Mouse (Mus musculus) ES-CJ7 (cell line): Measurements from ENCODE around the gene Hist1h2af.

Source experiments
- DNase-seq: peaks from one replicate; pipeline ENCODE4 v3.0.0; 2011; ENCODE audit warnings: low read depth, low spot score

The Hist1h2af gene

DNA sequence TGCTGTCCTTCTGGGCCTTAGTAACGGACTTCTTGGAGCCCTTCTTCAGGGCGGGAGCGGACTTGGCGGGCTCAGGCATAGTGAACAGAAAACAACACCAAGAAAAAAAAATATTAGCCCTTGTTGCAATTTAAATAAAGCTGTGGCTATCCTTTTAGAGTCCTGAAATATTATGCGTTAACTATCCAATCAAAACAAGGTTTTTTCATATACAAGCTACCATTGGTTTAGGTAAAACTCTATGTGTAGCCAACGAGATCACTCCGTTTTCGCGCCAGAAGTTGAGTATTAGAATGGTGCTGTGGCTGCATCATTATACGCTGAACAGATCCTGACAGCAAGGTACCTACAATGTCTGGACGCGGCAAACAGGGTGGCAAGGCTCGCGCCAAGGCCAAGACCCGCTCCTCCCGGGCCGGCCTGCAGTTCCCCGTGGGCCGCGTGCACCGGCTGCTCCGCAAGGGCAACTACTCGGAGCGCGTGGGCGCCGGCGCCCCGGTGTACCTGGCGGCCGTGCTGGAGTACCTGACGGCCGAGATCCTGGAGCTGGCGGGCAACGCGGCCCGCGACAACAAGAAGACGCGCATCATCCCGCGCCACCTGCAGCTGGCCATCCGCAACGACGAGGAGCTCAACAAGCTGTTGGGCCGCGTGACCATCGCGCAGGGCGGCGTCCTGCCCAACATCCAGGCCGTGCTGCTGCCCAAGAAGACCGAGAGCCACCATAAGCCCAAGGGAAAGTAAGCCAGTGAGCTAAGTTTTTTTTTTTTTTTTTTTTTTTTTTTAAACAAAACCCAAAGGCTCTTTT, at the start of gene Hist1h2af:
Gene Hist1h2af (plus strand): TSS at position 347 of the 808 bp plus-strand sequence.
- DNase-seq = peak; percentile 95

DNA sequence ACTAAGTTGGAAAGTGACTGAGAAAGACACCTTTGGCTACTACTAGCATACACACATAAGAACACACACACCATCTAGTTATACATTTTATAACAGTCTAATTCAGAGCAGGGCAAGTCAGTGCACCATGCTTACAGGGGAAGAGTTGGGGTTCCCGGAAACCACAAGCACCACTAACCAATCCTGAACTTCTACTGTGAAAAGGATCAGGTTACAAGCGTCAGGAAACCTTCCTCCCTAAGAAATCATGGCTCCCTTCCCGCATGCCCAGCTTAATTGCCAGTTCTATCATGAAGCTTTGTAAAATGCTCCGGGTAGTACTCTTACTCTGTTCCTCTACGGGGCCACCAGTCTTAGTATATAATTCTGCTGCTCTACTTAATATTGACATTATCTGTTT, 48.4 kb upstream of the Hist1h2af start:
- DNase-seq = no peak

- DNase-seq = peak; percentile 91
These were observed 45.0 kb upstream of the Hist1h2af start, which contains the start of gene Btn2a2 for GRCm38 (mm10) chr13:23488400-23489322. Gene Btn2a2, minus strand, starts transcription at chr13:23488857.

DNA sequence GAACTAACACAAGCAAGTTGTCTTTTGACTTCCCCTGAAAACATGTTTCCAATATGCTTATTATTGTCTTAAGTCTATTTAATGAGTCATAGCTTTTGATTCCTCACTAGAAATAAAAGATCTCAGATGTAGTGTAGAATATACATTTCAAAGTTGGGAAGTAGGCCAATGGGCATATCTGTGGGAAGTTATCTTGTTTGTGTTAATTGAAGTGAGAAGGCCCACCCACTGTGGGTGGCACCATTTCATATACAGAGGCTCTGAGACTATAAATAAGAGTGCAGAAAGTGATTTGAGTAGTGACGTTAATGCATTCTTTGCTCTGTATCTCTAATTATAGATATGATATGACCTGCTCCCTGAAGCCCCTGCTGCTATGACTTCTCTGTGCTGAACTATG, 42.8 kb upstream of the Hist1h2af start:
- no peak for DNase-seq

- no peak for DNase-seq
These were observed 42.4 kb upstream of the Hist1h2af start for GRCm38 (mm10) chr13:23491263-23491662.

DNA sequence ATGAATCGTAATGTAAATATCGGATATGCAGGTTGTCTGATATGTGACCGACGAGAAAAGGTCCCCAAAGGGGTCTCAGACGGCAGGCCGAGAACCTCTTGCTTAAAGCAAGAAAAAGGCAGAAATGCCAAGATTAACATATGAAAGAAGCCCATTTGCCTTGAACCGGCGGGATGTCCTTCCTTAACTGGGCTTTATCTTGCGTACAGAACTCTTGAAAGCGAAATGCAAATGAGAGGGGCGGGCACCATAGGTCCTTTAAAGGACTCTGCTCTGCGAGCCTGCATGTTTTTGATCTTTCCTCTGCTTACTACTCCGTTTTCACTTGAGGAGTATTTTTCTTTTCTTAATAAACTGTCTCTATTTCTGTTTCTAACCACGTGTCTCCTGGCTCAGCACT, 41.7 kb upstream of the Hist1h2af start:
- DNase-seq = peak; percentile 96

DNA sequence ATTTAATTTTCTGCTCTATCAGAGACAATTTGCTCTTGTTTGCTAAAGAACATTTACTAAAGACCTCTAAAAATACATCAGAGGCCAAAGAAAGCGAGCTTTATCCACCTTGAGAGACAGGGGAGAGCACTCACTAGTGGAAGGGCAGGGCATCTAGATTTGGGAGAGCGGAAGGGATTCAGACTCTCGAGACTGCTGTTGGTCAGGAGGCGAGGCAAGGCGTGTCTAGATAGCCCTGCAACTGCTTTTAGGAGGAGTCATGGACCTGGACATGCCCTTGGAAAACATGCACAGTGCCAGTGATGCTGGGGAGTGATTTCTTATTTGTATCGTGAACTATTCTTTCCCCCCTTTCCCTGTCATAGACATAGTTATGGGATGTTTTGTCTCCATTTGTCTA, 38.2 kb upstream of the Hist1h2af start:
- DNase-seq = peak; percentile 62

DNA sequence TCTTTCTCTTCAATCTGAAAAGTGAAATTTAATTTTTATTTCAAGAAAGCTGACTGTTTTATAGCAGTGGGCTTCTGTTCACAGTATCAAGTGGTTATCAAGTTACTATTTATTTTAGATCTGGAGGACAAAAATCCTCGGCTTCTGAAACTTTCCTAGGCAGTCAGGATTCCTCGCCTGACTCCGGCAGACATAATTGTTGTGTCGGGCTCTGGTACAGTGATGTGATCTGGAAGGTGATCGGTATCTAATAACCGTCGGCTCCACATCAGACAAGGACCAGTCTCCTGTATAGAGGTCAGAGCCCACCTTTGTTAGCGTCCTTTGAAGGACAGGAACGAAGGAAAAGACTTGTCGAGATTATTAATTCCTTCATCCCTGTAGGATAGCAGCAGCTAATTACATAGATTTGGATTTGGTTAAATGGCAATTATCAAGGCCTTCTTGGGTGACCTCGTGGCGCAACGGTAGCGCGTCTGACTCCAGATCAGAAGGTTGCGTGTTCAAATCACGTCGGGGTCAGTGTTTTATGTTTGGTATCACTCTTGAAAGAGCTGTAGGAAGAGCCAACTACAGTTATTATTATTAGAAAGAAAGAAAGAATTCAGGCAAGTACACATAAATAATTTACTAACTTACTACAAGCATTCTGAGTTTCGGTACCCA, 35.9 kb upstream of the Hist1h2af start:
- peak; percentile 84 for DNase-seq

- DNase-seq = no peak
These were observed 35.1 kb upstream of the Hist1h2af start for GRCm38 (mm10) chr13:23498653-23499052.

- no peak for DNase-seq
These were observed 33.8 kb upstream of the Hist1h2af start for GRCm38 (mm10) chr13:23499943-23500342.

DNA sequence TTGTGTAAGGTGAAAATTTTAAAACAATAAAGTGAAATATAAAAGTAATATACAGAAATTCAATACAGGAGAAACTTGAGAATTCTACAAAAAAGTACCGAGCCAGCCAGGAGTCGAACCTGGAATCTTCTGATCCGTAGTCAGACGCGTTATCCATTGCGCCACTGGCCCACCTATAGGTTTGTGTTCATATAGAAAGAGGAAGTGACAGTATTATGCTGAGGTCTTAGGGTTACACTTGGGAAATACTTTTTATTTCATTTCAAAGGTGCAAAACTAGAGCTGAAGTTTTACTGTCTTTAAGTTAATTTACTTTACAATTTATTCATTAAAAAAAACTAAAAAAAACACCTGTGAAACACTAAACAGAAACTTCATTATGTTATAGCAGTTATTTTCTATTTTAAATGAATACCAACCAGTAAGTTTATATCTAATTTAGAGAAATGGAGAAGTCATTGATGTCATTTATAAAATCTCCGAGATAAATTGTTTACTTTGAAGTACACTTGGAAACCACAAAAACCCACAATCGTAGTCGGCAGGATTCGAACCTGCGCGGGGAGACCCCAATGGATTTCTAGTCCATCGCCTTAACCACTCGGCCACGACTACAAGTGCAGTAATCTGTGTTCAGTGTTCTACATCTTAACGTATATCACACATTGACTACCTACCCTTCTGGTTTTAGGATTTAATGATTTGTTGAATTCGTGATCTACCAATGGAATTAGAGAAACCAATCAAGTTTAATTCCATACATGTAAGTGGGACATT, 33.1 kb upstream of the Hist1h2af start:
- DNase-seq = peak; percentile 91

DNA sequence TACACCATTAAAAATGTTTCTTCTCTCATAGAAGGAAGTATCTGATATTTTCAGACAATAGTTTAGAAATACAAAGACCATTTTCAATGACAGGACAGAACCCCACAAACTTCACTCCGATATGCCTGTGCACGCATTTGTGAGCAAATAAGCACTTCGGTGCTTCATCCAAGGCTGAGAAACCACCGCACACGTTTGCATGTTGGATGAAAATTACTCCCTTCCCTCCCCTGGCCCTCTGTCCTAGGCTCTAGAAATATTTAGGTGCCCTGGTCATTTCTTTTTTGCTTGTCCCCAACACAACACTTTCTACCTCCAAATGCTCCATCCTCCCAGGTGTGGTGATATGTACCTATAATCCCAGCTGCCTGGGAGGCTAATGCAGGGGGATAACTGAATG, 32.2 kb upstream of the Hist1h2af start:
- DNase-seq = no peak

- DNase-seq = no peak
These were observed 31.6 kb upstream of the Hist1h2af start for GRCm38 (mm10) chr13:23502031-23502567.

DNA sequence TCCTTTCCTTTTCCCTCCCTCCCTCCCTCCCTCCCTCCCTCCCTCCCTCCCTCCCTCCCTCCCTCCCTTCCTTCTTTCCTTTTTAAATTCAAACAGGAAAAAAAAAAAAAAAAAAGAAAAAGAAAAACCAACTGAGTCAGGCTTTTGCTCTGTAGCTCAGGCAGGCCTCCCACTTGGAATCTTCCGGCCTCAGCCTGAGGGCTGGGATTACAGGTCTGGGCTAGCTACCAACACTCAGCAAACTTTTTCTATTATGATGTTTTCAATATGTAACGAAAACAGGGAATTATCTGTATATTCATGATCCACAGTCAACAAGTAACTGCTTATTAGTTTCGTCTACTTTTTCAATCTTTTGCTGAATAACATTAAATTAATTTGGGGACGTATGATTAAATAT, 30.8 kb upstream of the Hist1h2af start:
- DNase-seq = no peak

GRCm38 (mm10) chr13:23503797-23504196, 29.9 kb upstream of the Hist1h2af start:
- DNase-seq = peak; percentile 87

DNA sequence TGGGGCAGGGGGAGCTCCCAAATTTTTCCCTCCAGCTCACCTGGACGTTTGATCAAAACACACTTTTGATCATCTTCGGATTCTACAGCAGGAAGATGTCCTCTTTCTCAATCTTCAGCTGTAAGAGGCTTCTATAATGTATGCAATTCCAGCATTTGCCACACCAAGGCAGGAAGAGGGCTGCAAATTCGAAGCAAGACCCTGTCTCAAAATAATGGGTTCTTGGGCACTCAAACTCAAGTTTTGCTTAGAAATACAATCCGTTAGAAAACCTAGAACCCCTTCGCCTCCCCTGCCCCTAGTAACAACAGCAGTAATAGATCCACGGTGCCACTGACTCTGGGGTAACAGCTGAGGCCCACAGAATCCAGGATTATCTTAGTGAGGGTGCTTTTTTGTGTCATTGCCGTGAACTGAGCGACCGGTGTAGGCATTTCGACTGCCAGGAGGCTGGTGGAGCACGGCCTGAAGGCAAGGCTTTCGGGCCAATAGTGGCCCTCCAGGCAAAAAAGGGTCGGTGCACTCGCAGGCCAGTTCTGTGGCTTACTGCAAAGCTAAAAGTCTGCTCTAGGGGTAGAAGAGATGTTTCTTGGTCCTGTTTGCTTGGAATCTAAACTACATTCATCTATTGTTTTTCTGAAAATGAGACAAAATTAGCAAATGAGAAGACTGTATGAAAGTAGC, 27.9 kb upstream of the Hist1h2af start:
- peak; percentile 73 for DNase-seq

- DNase-seq = peak; percentile 84
These were observed 27.4 kb upstream of the Hist1h2af start for GRCm38 (mm10) chr13:23506351-23506750.

- DNase-seq = peak; percentile 92
These were observed 26.7 kb upstream of the Hist1h2af start for GRCm38 (mm10) chr13:23506819-23507515.

DNA sequence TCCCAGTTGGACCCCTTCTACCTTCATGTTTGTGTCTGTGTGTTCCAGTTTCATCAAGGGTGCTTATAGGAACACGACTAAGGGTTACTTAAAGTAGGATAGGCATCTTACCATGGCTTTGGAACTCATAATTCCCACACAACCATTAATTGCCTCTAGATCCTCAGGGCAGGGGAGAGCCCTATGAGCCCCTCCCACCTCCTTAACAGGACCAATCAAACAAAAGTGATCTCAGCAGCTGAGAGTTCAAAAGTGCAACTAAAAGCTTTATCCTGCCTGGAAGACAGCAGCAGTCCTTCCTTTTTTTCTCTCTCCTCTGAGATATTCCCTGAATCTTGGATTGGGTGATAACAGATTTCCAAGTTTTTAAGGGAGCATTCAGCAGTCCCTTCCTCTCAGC, 23.6 kb upstream of the Hist1h2af start:
- no peak for DNase-seq

DNA sequence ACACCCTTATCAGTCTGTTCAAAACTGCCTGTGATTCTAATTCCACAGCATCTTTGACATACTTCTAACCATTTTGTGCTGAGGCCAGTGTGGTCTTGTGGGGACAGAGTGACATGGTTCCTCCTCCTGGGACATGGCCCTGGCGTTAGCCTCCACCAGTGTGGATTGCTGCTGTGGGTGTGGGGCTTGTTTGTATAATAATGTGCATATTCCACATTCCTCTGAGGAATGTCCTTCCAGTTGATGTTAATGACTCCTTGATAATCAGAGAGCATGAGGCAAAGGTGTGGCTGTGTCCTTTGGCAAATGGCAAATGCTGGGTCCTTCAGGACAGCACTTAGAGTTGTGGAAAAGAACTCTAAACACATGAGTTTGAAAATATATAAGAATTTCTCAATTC, 20.2 kb upstream of the Hist1h2af start:
- peak; percentile 59 for DNase-seq
